Mouse (Mus musculus): ENCODE results near the gene Kpna1.

DNA sequence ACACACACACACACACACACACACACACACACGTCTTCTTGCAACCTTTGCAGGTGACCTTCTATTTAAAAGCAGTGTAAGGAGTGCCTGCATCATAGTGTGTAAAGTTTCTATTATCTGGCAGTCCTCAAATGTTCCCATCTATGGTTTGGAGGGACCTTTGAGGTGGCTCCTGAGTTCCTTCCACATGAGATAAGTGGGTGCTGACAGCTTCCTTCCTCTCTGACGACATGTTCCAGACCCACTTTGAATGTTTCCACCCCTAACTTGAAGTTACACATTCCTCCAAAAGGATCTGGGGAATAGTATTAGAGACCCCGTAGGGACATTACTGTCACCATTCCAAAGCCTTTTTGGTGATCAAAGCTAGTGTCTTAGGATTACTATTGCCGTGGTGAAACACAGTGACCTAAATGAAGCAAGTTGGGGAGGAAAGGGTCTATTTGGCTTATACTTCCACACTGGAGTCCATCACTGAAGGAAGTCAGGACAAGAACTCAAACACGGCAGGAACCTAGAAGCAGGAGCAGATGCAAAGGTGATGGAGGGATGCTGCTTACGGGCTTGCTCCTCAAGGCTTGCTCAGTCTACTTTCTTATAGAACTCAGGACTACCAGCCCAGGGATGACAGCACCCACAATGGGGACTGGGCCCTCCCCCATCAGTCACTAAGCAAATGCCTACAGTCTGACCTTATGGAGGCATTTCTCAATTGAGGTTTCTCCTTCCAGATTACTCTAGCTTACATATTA is 75.2 kb downstream of the Kpna1 start:
- no peak for TF ChIP-seq CTCF (IDR thresholded peaks at IDR 0.05; ENCODE audit: low read depth)
- no peak for TF ChIP-seq EP300 (optimal IDR thresholded peaks at IDR 0.05)
